In the genomic region with DNA sequence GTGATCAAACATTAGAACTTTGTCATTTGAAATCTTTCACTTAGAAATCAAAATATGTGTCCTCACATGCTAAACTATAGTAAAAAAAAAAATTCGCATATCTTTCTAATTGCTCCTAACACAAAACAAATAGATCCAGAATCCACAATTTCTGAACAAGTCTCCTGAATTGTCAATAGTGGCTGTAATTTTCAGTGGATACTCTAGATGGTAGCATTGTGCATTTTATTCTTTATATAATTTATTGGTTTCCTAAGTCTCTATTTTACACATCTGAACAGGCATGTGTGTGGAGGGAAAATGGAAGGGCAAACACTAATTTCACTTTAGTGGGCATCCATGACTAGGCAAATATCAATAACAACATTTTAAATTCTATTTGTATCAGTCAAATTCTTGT, we compare ENCODE assay signal across 13 mouse cellular contexts.
DNase-seq lines count a peak whose midpoint lies in the region; ATAC-seq lines count a peak whose summit lies in the region.
"Had no signal": no experiment of that assay in that cellular context is flagged by ENCODE, and none has a peak within 500 bp of the region (broad histone marks: within the 10 kb centered on the region; RNA-seq: fewer than 3 reads in every experiment).

No protein-coding gene starts in this region.

- H3K27me3 ChIP-seq in forebrain, embryonic 14.5 days (replicated peaks; ENCODE audit: control insufficient read depth, insufficient read depth, low read length): no peaks in the 10 kb centered on the region
- no peaks in the 10 kb centered on the region for H3K27me3 ChIP-seq in forebrain, embryonic 13.5 days
- H3K27me3 ChIP-seq: liver, embryonic 12.5 days; neural tube, embryonic 15.5 days had no signal

- H3K27ac ChIP-seq in forebrain, embryonic 14.5 days (ENCODE audit: low read depth, low read length): no peak overlapping the region
- H3K27ac ChIP-seq in forebrain, embryonic 13.5 days: no peak overlapping the region
- H3K27ac ChIP-seq: liver, embryonic 12.5 days; neural tube, embryonic 15.5 days had no signal

- ATAC-seq in forebrain, embryonic 14.5 days: no peak
- ATAC-seq in forebrain, embryonic 13.5 days: no peak
- ATAC-seq in erythroid progenitor cell, adult 5-6 weeks (replicated peaks; ENCODE audit: low FRiP score, poor library complexity, severe bottlenecking): no peak
- ATAC-seq: liver, embryonic 12.5 days had no signal

- H3K9me3 ChIP-seq in forebrain, embryonic 14.5 days (replicated peaks; ENCODE audit: control insufficient read depth, low read length): no peaks in the 10 kb centered on the region
- H3K9me3 ChIP-seq in forebrain, embryonic 13.5 days (replicated peaks): no peaks in the 10 kb centered on the region
- H3K9me3 ChIP-seq: liver, embryonic 12.5 days; neural tube, embryonic 15.5 days had no signal

- H3K4me1 ChIP-seq in forebrain, embryonic 14.5 days (ENCODE audit: control insufficient read depth, insufficient read depth, low read length): no peaks in the 10 kb centered on the region
- no peaks in the 10 kb centered on the region for H3K4me1 ChIP-seq in forebrain, embryonic 13.5 days
- H3K4me1 ChIP-seq: liver, embryonic 12.5 days; neural tube, embryonic 15.5 days had no signal

- H3K36me3 ChIP-seq in forebrain, embryonic 14.5 days (ENCODE audit: control insufficient read depth, insufficient read depth, low read length): no peaks in the 10 kb centered on the region
- H3K36me3 ChIP-seq in forebrain, embryonic 13.5 days (ENCODE audit: poor library complexity, severe bottlenecking): no peaks in the 10 kb centered on the region
- H3K36me3 ChIP-seq: liver, embryonic 12.5 days; neural tube, embryonic 15.5 days had no signal

- H3K4me2 ChIP-seq in forebrain, embryonic 14.5 days (ENCODE audit: low read length): no peak overlapping the region
- no peak overlapping the region for H3K4me2 ChIP-seq in forebrain, embryonic 13.5 days
- H3K4me2 ChIP-seq: liver, embryonic 12.5 days; midbrain, embryonic 11.5 days; neural tube, embryonic 15.5 days had no signal

- H3K9ac ChIP-seq in forebrain, embryonic 14.5 days (ENCODE audit: low read length): no peak overlapping the region
- H3K9ac ChIP-seq in forebrain, embryonic 13.5 days: no peak overlapping the region
- H3K9ac ChIP-seq: liver, embryonic 12.5 days; neural tube, embryonic 15.5 days had no signal

- DNase-seq in forebrain, embryonic 14.5 days (ENCODE audit: low spot score): peak; percentile 37
- peak; percentile 31 for DNase-seq in layer of hippocampus, adult 9-10 months (ENCODE audit: low spot score)
- no peak for DNase-seq in layer of hippocampus, adult 9-11 months
- DNase-seq in 3T3-L1 (ENCODE audit: low read depth, low spot score): peak; percentile 37
- peak; percentile 7 for DNase-seq in brain, adult 2 months (ENCODE audit: low read depth, low spot score)
- no peak for DNase-seq in cerebellum, adult 11 months
- DNase-seq: cerebellum, adult 8-10 months; right cerebral cortex, postnatal 14 days had no signal

- 32% methylated on average over 1 of the region's 1 CpGs for WGBS in forebrain, embryonic 14.5 days
- 23% methylated on average over 1 of the region's 1 CpGs for WGBS in forebrain, embryonic 13.5 days

- no peak overlapping the region for H3K4me3 ChIP-seq in forebrain, embryonic 14.5 days (ENCODE audit: low read depth, low read length)
- H3K4me3 ChIP-seq in forebrain, embryonic 13.5 days: no peak overlapping the region
- H3K4me3 ChIP-seq: liver, embryonic 12.5 days; neural tube, embryonic 15.5 days had no signal

Comparison
In these comparisons a context has a peak if more than half of its experiments do, and no peak if none do; other contexts are left out.
1. DNase-seq: peak in forebrain, embryonic 14.5 days (single experiment), layer of hippocampus, adult 9-10 months (single experiment), 3T3-L1 (single experiment) and brain, adult 2 months (single experiment); none in layer of hippocampus, adult 9-11 months (single experiment) and cerebellum, adult 11 months (single experiment).